Mouse (Mus musculus): ENCODE results near the gene Shprh. TPM values are rescaled to one million over a fixed set of nuclear protein-coding genes. Genes with fewer than 3 reads are reported as not detected.

Gene Shprh
- polyA plus RNA-seq (2012; rRNA removed; ENCODE audit: low replicate concordance): 3.6 and 5.8 TPM in 2 replicates

GRCm38 (mm10) chr10:11148884-11149741 is at the start of gene Shprh:
Gene Shprh (plus strand): TSS chr10:11149427.

Other genes starting within 250 kb of the Shprh start
- gene Grm1, start 67.1 kb upstream of the Shprh start, polyA plus RNA-seq (2012; rRNA removed; ENCODE audit: low replicate concordance): not detected in 2 replicates
- 2.5 and 5.4 TPM in 2 replicates for gene Fbxo30, start 131.9 kb downstream of the Shprh start, polyA plus RNA-seq (2012; rRNA removed; ENCODE audit: low replicate concordance)
- gene Epm2a, start 194.0 kb downstream of the Shprh start, polyA plus RNA-seq (2012; rRNA removed; ENCODE audit: low replicate concordance): 6.7 and 8.3 TPM in 2 replicates